Comparison of ENCODE assay signal across 13 mouse cellular contexts in genomic region chr2:97299704-97300103, GRCm38 (mm10).
DNase-seq lines count a peak whose midpoint lies in the region; ATAC-seq and TF ChIP-seq lines count a peak whose summit lies in the region.
"Had no signal": no experiment of that assay in that cellular context is flagged by ENCODE, and none has a peak within 500 bp of the region (broad histone marks: within the 10 kb centered on the region; RNA-seq: fewer than 3 reads in every experiment).

No protein-coding gene starts in this region.

- WGBS in heart, embryonic 10.5 days: 70% methylated on average over 2 of the region's 2 CpGs
- 61% methylated on average over 2 of the region's 2 CpGs for WGBS in midbrain, postnatal 0 days

- no peak overlapping the region for H3K4me2 ChIP-seq in midbrain, postnatal 0 days (ENCODE audit: low read depth, low read length, poor library complexity, severe bottlenecking)
- H3K4me2 ChIP-seq: hindbrain, embryonic 15.5 days had no signal

- H3K4me1 ChIP-seq in heart, embryonic 10.5 days: no peaks in the 10 kb centered on the region
- no peaks in the 10 kb centered on the region for H3K4me1 ChIP-seq in midbrain, postnatal 0 days (ENCODE audit: insufficient read depth, low read length)
- H3K4me1 ChIP-seq: hindbrain, embryonic 15.5 days had no signal

- H3K9me3 ChIP-seq in heart, embryonic 10.5 days: no peaks in the 10 kb centered on the region
- H3K9me3 ChIP-seq in midbrain, postnatal 0 days (ENCODE audit: low read length): no peaks in the 10 kb centered on the region
- H3K9me3 ChIP-seq: hindbrain, embryonic 15.5 days had no signal

- no peak overlapping the region for H3K4me3 ChIP-seq in heart, embryonic 10.5 days
- no peak overlapping the region for H3K4me3 ChIP-seq in midbrain, postnatal 0 days (ENCODE audit: low read depth, low read length)
- H3K4me3 ChIP-seq: hindbrain, embryonic 15.5 days had no signal

- H3K36me3 ChIP-seq in heart, embryonic 10.5 days: no peaks in the 10 kb centered on the region
- no peaks in the 10 kb centered on the region for H3K36me3 ChIP-seq in midbrain, postnatal 0 days (ENCODE audit: insufficient read depth, low read length)
- H3K36me3 ChIP-seq: hindbrain, embryonic 15.5 days had no signal

- no peak overlapping the region for H3K9ac ChIP-seq in midbrain, postnatal 0 days (replicated peaks; ENCODE audit: low read length, poor library complexity, severe bottlenecking)
- H3K9ac ChIP-seq: hindbrain, embryonic 15.5 days had no signal

- intact Hi-C loops in heart, postnatal 10 days (cut with DNase I): no loop called here

- no peak for TF ChIP-seq CTCF in midbrain, postnatal 0 days (IDR thresholded peaks at IDR 0.05)

- DNase-seq in heart, postnatal 10 days: peak; percentile 39 to 46
- no peak for DNase-seq in heart, embryonic 10.5 days (ENCODE audit: low spot score)
- peak; percentile 90 to 91 for DNase-seq in cerebellum, postnatal 14 days
- peak; percentile 69 for DNase-seq in midbrain, postnatal 0 days (ENCODE audit: low spot score)
- no peak for DNase-seq in testis, postnatal 14 days (ENCODE audit: low spot score)
- no peak for DNase-seq in thymus, postnatal 4 days
- DNase-seq: kidney, postnatal 36 days; liver; lung, postnatal 4 days; thymus, postnatal 14 days had no signal

- no peaks in the 10 kb centered on the region for H3K27me3 ChIP-seq in heart, embryonic 10.5 days (ENCODE audit: insufficient read depth, poor library complexity, severe bottlenecking)
- no peaks in the 10 kb centered on the region for H3K27me3 ChIP-seq in midbrain, postnatal 0 days (ENCODE audit: insufficient read depth, low read length)
- H3K27me3 ChIP-seq: hindbrain, embryonic 15.5 days had no signal

- peak; percentile 88 for ATAC-seq in cerebellum, adult (ENCODE audit: insufficient number of reproducible peaks, low FRiP score, low TSS enrichment)
- ATAC-seq in midbrain, postnatal 0 days (ENCODE audit: low FRiP score): no peak
- no peak for ATAC-seq in megakaryocyte progenitor cell, adult 5-6 weeks (replicated peaks; ENCODE audit: poor library complexity)

- H3K27ac ChIP-seq in heart, embryonic 10.5 days: no peak overlapping the region
- no peak overlapping the region for H3K27ac ChIP-seq in midbrain, postnatal 0 days (ENCODE audit: low read depth, low read length)
- H3K27ac ChIP-seq: hindbrain, embryonic 15.5 days had no signal

Comparison
In these comparisons a context has a peak if more than half of its experiments do, and no peak if none do; other contexts are left out.
1. DNase-seq: peak in heart, postnatal 10 days (2 of 2), cerebellum, postnatal 14 days (2 of 2) and midbrain, postnatal 0 days (single experiment); none in heart, embryonic 10.5 days (single experiment), testis, postnatal 14 days (single experiment) and thymus, postnatal 4 days (single experiment).